Mouse (Mus musculus) hematopoietic stem cell, adult 5-6 weeks (primary cell): Measurements from ENCODE around the gene Lsamp. TPM values are rescaled to one million over a fixed set of nuclear protein-coding genes. Genes with fewer than 3 reads are reported as not detected.

Experiments
- ATAC-seq, 2 experiments: fragments of 125-278 bp in 1 of 2; replicated peaks in 1 of 2; 2 replicates each; pipeline ENCODE4 v1.8.0; 2016 to 2017; ENCODE audit warnings: inconsistent platforms in 2 of 2, mild to moderate bottlenecking in 2 of 2, moderate number of reproducible peaks in 2 of 2, low read depth in 1 of 2, moderate TSS enrichment in 1 of 2; ENCODE audit not compliant: low FRiP score in 2 of 2, poor library complexity in 2 of 2, severe bottlenecking in 2 of 2, insufficient read depth in 1 of 2, low TSS enrichment in 1 of 2
- total RNA-seq: library from RNA; stranded (forward); fragments of 172-1452, 232-1000 nt; gene quantifications from 2 replicates; pipeline ENCODE4 v1.2.3, GENCODE M21; 2017

The Lsamp gene
- total RNA-seq, 1 experiment from 2014 or later = not detected

GRCm38 (mm10) chr16:41826899-41827604 is 1842.9 kb downstream of the Lsamp start:
- ATAC-seq = no peak

DNA sequence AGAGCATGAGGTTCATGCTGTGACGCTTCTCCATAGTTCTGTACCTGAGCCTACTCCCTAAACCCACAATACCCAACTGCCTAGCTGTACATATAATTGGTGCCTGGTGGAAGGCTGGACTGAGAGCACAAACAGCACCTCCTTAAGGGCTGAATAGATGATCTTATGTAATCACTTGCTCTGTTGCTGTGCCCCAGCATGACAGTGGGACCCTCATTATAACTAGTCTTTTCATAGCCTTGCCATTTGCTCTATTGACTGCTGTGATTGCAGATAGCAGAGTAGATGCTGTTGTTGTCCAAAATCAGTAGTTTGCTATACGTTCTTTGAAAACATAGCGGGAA is 1843.4 kb downstream of the Lsamp start:
- no peak for ATAC-seq

GRCm38 (mm10) chr16:41834637-41835036 is 1850.5 kb downstream of the Lsamp start:
- no peak for ATAC-seq

DNA sequence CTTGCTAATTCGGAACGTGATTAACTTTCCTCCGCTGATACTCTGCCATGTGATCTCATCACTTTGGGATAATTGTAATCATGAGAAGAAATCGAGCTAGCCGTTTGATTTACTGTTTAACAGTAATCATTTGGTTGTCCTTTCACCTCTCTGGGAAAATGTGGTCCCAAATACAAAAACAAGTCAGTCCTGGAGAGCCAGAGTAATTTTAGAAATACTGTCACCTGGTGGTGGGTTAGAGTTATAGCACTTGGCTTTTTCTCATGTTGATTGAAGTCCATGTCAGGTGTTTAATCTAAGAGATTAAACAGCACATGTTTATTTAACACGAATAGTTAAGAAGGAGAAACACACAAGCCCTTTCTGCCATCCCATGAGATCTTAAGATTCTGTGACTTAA is 1851.6 kb downstream of the Lsamp start:
- ATAC-seq = no peak

- no peak for ATAC-seq
Observed at GRCm38 (mm10) chr16:41839751-41840404, 1855.7 kb downstream of the Lsamp start.

DNA sequence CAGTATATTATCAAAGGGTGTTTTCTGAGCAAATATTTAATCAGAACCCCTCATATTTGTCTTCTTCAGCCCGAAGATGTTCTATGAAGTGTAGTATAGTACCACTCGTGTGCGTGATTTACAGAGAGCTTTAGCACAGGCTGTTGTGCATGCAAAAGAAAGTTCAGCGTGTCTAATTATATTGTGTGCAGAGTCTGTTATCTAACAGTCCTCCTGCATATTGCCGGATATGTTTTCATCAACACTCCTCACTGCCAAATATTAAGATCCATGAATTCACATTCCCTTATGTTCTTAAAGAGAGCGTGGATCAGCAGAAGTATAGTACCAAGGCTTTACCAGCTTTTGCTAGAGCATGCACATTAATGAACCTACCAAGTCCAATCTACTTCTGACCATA is 1862.7 kb downstream of the Lsamp start:
- no peak for ATAC-seq

- ATAC-seq = no peak
Observed at GRCm38 (mm10) chr16:41871917-41872593, 1887.9 kb downstream of the Lsamp start.

- no peak for ATAC-seq
Observed at GRCm38 (mm10) chr16:41888546-41889165, 1904.5 kb downstream of the Lsamp start.

- ATAC-seq = no peak
Observed at GRCm38 (mm10) chr16:41900783-41901182, 1916.6 kb downstream of the Lsamp start.

GRCm38 (mm10) chr16:41903654-41904053 is 1919.5 kb downstream of the Lsamp start:
- ATAC-seq = no peak

DNA sequence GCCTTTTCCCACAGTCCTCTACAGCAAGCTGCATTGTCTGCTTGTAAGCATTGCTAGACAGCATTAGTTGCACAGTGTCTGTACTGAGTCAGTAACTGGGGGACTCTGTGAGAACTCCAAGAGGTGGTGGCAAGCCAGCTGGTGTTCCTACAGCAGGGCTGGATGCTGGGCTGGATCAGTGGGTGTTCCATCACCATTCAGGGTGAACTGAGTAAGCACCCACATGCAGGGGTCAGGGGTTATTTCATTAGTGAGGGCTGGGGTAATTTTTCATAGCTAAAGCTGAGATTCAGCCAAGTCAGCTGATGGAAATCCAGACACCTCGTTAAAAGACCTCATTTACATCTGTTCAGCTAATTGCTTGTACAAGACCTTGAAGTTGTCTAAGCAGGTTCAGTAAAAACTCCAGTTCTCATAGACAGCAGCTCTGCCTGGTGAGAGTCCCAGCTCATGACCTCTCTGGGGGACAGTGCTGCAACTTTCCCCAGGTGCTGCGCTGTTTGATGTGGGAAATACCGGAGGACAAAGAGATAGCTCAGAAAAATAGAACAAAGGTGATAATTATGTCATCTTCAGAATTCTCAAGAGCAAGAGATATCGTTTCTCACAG is 1928.5 kb downstream of the Lsamp start:
- no peak for ATAC-seq

GRCm38 (mm10) chr16:41913346-41913745 is 1929.2 kb downstream of the Lsamp start:
- ATAC-seq = no peak

GRCm38 (mm10) chr16:41916342-41916741 is 1932.2 kb downstream of the Lsamp start:
- no peak for ATAC-seq

DNA sequence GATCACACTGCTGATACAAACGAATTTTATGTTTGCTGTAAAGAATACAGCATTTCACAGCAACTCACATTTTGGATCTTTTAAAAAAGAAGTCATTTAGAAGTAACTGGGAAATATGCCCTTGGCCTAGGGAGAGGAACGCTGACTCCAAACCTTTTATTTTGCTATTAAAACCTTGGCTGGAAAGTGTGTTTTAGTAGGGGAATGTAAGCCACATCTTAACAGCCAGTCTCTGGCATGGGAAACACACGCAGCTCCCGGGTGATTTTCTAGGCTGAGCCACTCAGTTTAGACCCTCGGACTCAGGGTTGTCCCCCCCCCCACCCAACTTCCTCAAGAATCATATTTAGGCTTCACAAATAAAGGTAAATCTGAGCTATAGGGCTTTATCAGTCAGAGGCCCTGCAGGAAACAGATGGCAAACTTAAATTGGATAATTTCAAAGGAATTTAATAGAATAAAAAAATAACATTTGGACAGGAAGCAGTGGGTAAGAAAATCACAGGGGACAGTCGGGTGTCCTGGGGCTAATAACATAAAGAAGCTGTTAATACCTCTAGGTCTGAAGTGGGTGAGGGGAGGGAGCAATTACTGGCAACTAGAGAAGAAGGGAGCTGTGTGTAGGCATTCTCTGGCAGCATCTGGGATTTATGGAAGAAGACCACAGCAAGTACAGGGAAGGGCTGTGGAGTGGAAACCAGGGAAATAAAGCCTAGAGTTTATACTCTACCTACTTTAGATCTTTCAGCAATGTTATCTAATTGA is 1933.1 kb downstream of the Lsamp start:
- no peak for ATAC-seq

- no peak for ATAC-seq
Observed at GRCm38 (mm10) chr16:41929546-41929945, 1945.4 kb downstream of the Lsamp start.

DNA sequence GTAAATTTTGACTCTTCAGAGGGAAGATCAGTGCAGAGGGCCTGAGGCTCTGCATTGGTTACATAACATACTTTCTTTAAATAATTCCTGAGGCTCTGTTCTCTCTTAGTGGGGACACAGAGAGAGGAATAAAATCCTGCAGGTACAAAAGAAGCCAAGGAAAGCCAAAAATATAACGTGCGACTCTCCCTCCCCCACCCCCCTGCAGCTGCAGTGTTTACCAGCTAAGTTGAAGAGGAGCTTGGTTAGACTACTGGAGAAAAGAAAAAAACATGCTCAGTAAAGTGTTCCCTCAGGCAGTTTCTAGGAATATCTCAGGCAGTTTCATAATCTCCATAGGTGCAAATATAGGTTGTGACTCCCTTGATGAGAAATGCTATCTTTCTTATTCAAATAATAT is 1951.5 kb downstream of the Lsamp start:
- no peak for ATAC-seq

GRCm38 (mm10) chr16:41936908-41937595 is 1952.9 kb downstream of the Lsamp start:
- no peak for ATAC-seq
